In genomic region chr6:72926755-72927482, GRCm38 (mm10) we compare ENCODE assay signal across 7 mouse cellular contexts. TPM values are rescaled to one million over a fixed set of nuclear protein-coding genes. Genes with fewer than 3 reads are reported as not detected.
A peak's percentile ranks its signal among the peaks of the same experiment; 100 is the strongest.
DNase-seq lines count a peak whose midpoint lies in the region; ATAC-seq and TF ChIP-seq lines count a peak whose summit lies in the region.

No protein-coding gene starts in this region.

- TF ChIP-seq CTCF in olfactory bulb, adult 2 months (IDR thresholded peaks at IDR 0.05; ENCODE audit: insufficient read depth, low read depth, low read length) = peak; percentile 7; the same call in 1 of the 2 replicates

- 0 out of 2 replicates have a peak, but pooled peaks cover 6% of the 10 kb centered on the region for H3K4me1 ChIP-seq in heart, embryonic 11.5 days (ENCODE audit: control insufficient read depth, insufficient read depth, low read length)
- H3K4me1 ChIP-seq in olfactory bulb, adult 2 months (ENCODE audit: control insufficient read depth, insufficient read depth, low read length) = peaks cover 7% of the 10 kb centered on the region

- peak; percentile 70 for ATAC-seq in heart, embryonic 11.5 days (replicated peaks; ENCODE audit: insufficient number of reproducible peaks, low FRiP score, low TSS enrichment)
- ATAC-seq in megakaryocyte-erythroid progenitor cell, adult 5-6 weeks (replicated peaks; ENCODE audit: low FRiP score, low TSS enrichment, poor library complexity, severe bottlenecking) = no peak

- H3K4me2 ChIP-seq in heart, embryonic 11.5 days = peak overlapping the region; percentile 5; the same call in 1 of the 2 replicates

- DNase-seq in right cerebral cortex, postnatal 25 days = peak; percentile 30
- no peak for DNase-seq in right cerebral cortex, postnatal 10 days (ENCODE audit: low spot score in 2 of 2)
- DNase-seq in embryo, embryonic 10.5 days (ENCODE audit: low spot score) = peak; percentile 45
- peak; percentile 47 to 64 for DNase-seq in kidney, postnatal 36 days

- H3K4me3 ChIP-seq in heart, embryonic 11.5 days (ENCODE audit: low read depth, low read length) = no peak overlapping the region
- no peak overlapping the region for H3K4me3 ChIP-seq in olfactory bulb, adult 2 months (ENCODE audit: insufficient read depth, low read depth, low read length)

- no peaks in the 10 kb centered on the region for H3K27me3 ChIP-seq in heart, embryonic 11.5 days (ENCODE audit: control insufficient read depth, insufficient read depth, low read length)

- H3K9me3 ChIP-seq in heart, embryonic 11.5 days (replicated peaks; ENCODE audit: control insufficient read depth, low read length) = no peaks in the 10 kb centered on the region

- H3K36me3 ChIP-seq in heart, embryonic 11.5 days (ENCODE audit: control insufficient read depth, insufficient read depth, low read length) = no peaks in the 10 kb centered on the region

- H3K27ac ChIP-seq in heart, embryonic 11.5 days (ENCODE audit: low read depth, low read length) = peak overlapping the region; percentile 41; the same call in 1 of the 2 replicates
- H3K27ac ChIP-seq in olfactory bulb, adult 2 months (ENCODE audit: insufficient read depth, low read depth, low read length) = no peak overlapping the region

- no peak overlapping the region for H3K9ac ChIP-seq in heart, embryonic 11.5 days (ENCODE audit: low read depth, low read length)

- 14% methylated on average over 9 of the region's 9 CpGs for WGBS in heart, embryonic 11.5 days (ENCODE audit: insufficient replicate concordance)
- 23% methylated on average over 9 of the region's 9 CpGs for WGBS in olfactory bulb, adult 2 months

- TF ChIP-seq POLR2A in olfactory bulb, adult 2 months (IDR thresholded peaks at IDR 0.05; ENCODE audit: insufficient read depth, low read depth, low read length) = no peak

RNA-seq across cellular contexts. Expression of gene Kcmf1, which starts 27.1 kb away (rescaled TPM):
- 44.7 and 46.1 TPM in 2 replicates for polyA plus RNA-seq in heart, embryonic 11.5 days (2014; fragmentation: Nextera tagmentation; extraction: Ambion mirVana)
- polyA plus RNA-seq in olfactory bulb, adult 2 months (2012; ENCODE audit: insufficient read depth, insufficient read length, low replicate concordance, missing spikeins) = not detected in 2 replicates
- total RNA-seq in megakaryocyte-erythroid progenitor cell, adult 5-6 weeks (2014; fragmentation: Nextera tagmentation) = 46.9 and 63.7 TPM in 2 replicates
- 77.1 and 105 TPM in 2 replicates for total RNA-seq in megakaryocyte-erythroid progenitor cell, adult 5-6 weeks (2017)

RNA-seq across cellular contexts. Expression of gene Tmsb10, which starts 31.6 kb away (rescaled TPM):
- 1,975 and 2,031 TPM in 2 replicates for polyA plus RNA-seq in heart, embryonic 11.5 days (2014; fragmentation: Nextera tagmentation; extraction: Ambion mirVana)
- polyA plus RNA-seq in olfactory bulb, adult 2 months (2012; ENCODE audit: insufficient read depth, insufficient read length, low replicate concordance, missing spikeins) = 1,837 TPM in 1 of 2 replicates, not detected in the other
- 259 and 304 TPM in 2 replicates for total RNA-seq in megakaryocyte-erythroid progenitor cell, adult 5-6 weeks (2014; fragmentation: Nextera tagmentation)
- 303 and 381 TPM in 2 replicates for total RNA-seq in megakaryocyte-erythroid progenitor cell, adult 5-6 weeks (2017)

Comparison
In these comparisons a context has a peak if more than half of its experiments do, and no peak if none do; other contexts are left out.
1. DNase-seq: peak in right cerebral cortex, postnatal 25 days (single experiment), embryo, embryonic 10.5 days (single experiment) and kidney, postnatal 36 days (2 of 2); none in right cerebral cortex, postnatal 10 days (0 of 2).